Mouse (Mus musculus) heart, embryonic 13.5 days (tissue): ENCODE measurements around the gene AI467606. TPM values are rescaled to one million over a fixed set of nuclear protein-coding genes. Genes with fewer than 3 reads are reported as not detected.

ENCODE experiments used
- ATAC-seq: fragments of 200-750 bp; cut with Nextera tagmentation; 2 replicates; pipeline ENCODE4 v1.8.0; 2017; ENCODE audit warnings: moderate TSS enrichment; ENCODE audit not compliant: insufficient number of reproducible peaks, low FRiP score, low TSS enrichment; ENCODE audit errors: extremely low read depth
- H3K27ac ChIP-seq: fragments of 300-500 bp; sonication (generic); replicated peaks from 2 replicates; pipeline ENCODE4 v1.5.1; 2015; ENCODE audit warnings: moderate library complexity, mild to moderate bottlenecking, inconsistent platforms
- H3K27me3 ChIP-seq: fragments of 300-500 bp; sonication (generic); replicated peaks from 2 replicates; pipeline ENCODE4 v1.6.1; 2015; ENCODE audit warnings: mild to moderate bottlenecking, inconsistent platforms
- H3K36me3 ChIP-seq: fragments of 300-500 bp; sonication (generic); 2 replicates; pipeline ENCODE4 v1.6.1; 2015; ENCODE audit warnings: mild to moderate bottlenecking, inconsistent platforms
- H3K4me1 ChIP-seq: fragments of 300-500 bp; sonication (generic); 2 replicates; pipeline ENCODE4 v1.6.1; 2015; ENCODE audit warnings: inconsistent platforms
- H3K4me2 ChIP-seq: fragments of 300-500 bp; sonication (generic); 2 replicates; pipeline ENCODE4 v1.6.1; 2015; ENCODE audit warnings: inconsistent platforms, mild to moderate bottlenecking, moderate library complexity
- H3K4me3 ChIP-seq: fragments of 300-500 bp; sonication (generic); 2 replicates; pipeline ENCODE4 v1.5.1; 2015; ENCODE audit warnings: moderate library complexity, mild to moderate bottlenecking, inconsistent platforms
- H3K9ac ChIP-seq: fragments of 300-500 bp; sonication (generic); 2 replicates; pipeline ENCODE4 v1.6.1; 2015; ENCODE audit warnings: inconsistent platforms, mild to moderate bottlenecking, moderate library complexity
- H3K9me3 ChIP-seq: fragments of 300-500 bp; sonication (generic); 2 replicates; pipeline ENCODE4 v1.6.1; 2016; ENCODE audit warnings: inconsistent platforms
- WGBS: fragments of 180-500 bp; shearing (Covaris S2); methylation state at CpG from one replicate; pipeline ENCODE4 v1.1.7; 2015; ENCODE audit warnings: mixed read lengths; 5-methylcytosine and 5-hydroxymethylcytosine counted together
- polyA plus RNA-seq: library from polyadenylated mRNA; unstranded; fragments of >200 nt; fragmentation: Nextera tagmentation; extraction: Ambion mirVana; gene quantifications from 2 replicates; pipeline ENCODE4 v1.2.1, GENCODE M21; 2015

Gene AI467606
- polyA plus RNA-seq, 1 experiment from 2014 or later: 1.1 TPM

DNA sequence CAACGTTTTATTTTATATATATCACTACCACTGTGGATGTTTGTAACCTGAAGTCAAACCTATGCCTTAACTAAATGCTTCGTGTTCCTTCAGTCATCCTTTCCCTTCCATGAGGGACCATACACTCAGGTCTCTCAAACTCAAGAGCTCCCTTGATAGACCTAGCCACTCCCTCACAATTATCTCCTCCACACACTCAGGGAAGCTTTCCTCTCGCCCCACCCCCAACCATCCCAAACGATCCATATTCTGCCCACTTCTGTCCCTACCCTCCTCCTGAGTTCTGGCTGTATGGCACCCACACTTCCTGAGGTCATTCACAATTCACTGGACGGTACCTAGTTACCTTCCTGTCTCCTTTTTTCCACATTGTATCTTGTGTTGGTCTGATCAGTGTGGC is 7.4 kb downstream of the AI467606 start:
- no peak for ATAC-seq
- H3K4me3 ChIP-seq: no peak overlapping the region

GRCm38 (mm10) chr7:127098950-127099349 is 7.8 kb downstream of the AI467606 start:
- Histone ChIP-seq H3K9me3 (no peaks in the 10 kb centered on the region), H3K4me2 (no peak overlapping the region), H3K4me1 (no peaks in the 10 kb centered on the region), H3K27me3 (no peaks in the 10 kb centered on the region), H3K4me3 (no peak overlapping the region), H3K9ac (no peak overlapping the region), H3K36me3 (no peaks in the 10 kb centered on the region), H3K27ac (no peak overlapping the region)
- no peak for ATAC-seq
- WGBS: 85% methylated on average over 4 of the region's 4 CpGs

More for the DNA sequence above, 7.4 kb downstream of the AI467606 start:
- no peaks in the 10 kb centered on the region for H3K27me3 ChIP-seq
- no peaks in the 10 kb centered on the region for H3K36me3 ChIP-seq
- H3K9me3 ChIP-seq: no peaks in the 10 kb centered on the region
- H3K9ac ChIP-seq: no peak overlapping the region
- H3K27ac ChIP-seq: no peak overlapping the region
- no peaks in the 10 kb centered on the region for H3K4me1 ChIP-seq
- WGBS: 78% methylated on average over 5 of the region's 5 CpGs
- no peak overlapping the region for H3K4me2 ChIP-seq

DNA sequence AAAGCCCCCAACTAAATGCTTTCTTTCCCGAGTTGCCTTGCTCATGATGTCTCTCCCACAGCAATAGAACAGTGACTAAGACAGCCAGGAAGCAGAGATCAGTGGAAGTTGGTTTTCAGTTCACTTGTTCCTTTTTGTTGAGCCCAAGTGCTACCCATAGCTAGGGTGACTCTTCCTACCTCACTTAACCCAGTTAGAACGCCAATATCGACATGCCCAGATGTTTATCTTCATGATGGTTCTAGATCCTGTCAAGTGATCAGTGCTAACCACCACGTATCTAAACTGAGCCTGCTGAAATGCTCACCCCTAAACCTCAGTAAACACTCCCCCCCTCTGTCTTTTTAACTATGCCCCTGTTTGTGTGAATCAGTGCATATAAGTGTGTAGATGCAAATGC is 8.4 kb downstream of the AI467606 start:
- Histone ChIP-seq H3K27me3 (no peaks in the 10 kb centered on the region), H3K9ac (no peak overlapping the region), H3K4me1 (no peaks in the 10 kb centered on the region; the same call in 1 of the 2 replicates), H3K9me3 (no peaks in the 10 kb centered on the region), H3K4me2 (no peak overlapping the region), H3K27ac (no peak overlapping the region), H3K36me3 (no peaks in the 10 kb centered on the region), H3K4me3 (no peak overlapping the region)
- 79% methylated on average over 4 of the region's 4 CpGs for WGBS
- ATAC-seq: no peak

DNA sequence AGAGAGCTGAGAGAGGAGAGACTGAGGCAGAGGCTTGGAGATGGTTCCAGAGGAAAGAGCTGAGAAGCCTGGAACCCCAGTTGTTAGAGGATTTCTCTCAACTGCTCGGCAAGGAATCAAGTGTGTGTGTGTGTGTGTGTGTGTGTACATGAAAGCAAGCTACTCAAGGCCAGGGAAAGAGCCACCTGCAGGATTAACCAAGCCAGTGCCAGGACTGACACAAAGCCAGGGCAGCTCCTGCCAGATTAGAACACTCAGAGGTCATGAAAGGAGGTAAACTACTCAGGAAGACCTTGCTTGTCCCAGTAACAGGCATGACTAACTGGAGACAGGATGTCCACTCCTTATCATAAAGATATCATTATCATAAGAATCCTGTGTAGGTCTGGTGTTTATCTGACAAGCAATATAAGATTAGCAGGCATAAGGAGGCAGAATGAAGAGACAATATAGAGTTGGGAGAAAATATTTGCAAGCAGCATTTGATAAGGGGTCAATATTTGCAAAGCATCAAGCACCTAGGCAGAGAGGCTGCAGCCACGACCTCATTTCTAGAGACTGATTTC is 10.4 kb downstream of the AI467606 start:
- H3K9me3 ChIP-seq: no peaks in the 10 kb centered on the region
- ATAC-seq: no peak
- peak overlapping the region; percentile 24; the same call in 1 of the 2 replicates for H3K9ac ChIP-seq
- no peaks in the 10 kb centered on the region for H3K36me3 ChIP-seq
- H3K27ac ChIP-seq: no peak overlapping the region
- WGBS: 6% methylated on average over 2 of the region's 2 CpGs
- no peak overlapping the region for H3K4me2 ChIP-seq
- no peaks in the 10 kb centered on the region; the same call in 1 of the 2 replicates for H3K4me1 ChIP-seq
- peaks cover 11% of the 10 kb centered on the region; the same call in 1 of the 2 replicates for H3K27me3 ChIP-seq
- no peak overlapping the region for H3K4me3 ChIP-seq

GRCm38 (mm10) chr7:127102148-127102547 is 11.0 kb downstream of the AI467606 start:
- Histone ChIP-seq H3K27me3 (peaks cover 14% of the 10 kb centered on the region), H3K4me3 (no peak overlapping the region), H3K9me3 (no peaks in the 10 kb centered on the region), H3K36me3 (no peaks in the 10 kb centered on the region), H3K4me1 (no peaks in the 10 kb centered on the region; the same call in 1 of the 2 replicates), H3K9ac (0 out of 2 replicates have a peak overlapping the region, but pooled peaks have one; percentile 24), H3K27ac (no peak overlapping the region), H3K4me2 (no peak overlapping the region)
- 58% methylated on average over 6 of the region's 6 CpGs for WGBS
- no peak for ATAC-seq

DNA sequence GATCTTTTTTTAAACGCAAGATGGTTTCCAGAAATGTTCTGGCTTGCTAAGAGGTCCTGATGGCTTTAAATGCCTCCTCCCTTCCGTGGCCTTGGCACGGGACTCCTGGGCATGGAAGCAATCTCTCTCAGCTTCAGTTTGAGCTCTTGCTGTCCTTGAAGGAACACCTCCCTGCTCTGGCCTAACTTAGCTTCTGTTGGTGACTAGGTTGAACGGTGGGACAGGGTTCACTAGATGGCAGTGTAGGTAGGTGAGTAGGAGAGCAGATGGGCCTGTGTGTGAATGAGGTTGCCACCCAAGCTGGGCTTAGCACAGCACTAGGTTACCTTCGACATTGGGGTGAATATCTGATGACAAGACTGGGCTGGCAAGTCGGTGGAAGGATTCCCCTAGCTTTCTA is 12.8 kb downstream of the AI467606 start:
- Histone ChIP-seq H3K27ac (no peak overlapping the region), H3K4me3 (no peak overlapping the region)
- 56% methylated on average over 6 of the region's 6 CpGs for WGBS

DNA sequence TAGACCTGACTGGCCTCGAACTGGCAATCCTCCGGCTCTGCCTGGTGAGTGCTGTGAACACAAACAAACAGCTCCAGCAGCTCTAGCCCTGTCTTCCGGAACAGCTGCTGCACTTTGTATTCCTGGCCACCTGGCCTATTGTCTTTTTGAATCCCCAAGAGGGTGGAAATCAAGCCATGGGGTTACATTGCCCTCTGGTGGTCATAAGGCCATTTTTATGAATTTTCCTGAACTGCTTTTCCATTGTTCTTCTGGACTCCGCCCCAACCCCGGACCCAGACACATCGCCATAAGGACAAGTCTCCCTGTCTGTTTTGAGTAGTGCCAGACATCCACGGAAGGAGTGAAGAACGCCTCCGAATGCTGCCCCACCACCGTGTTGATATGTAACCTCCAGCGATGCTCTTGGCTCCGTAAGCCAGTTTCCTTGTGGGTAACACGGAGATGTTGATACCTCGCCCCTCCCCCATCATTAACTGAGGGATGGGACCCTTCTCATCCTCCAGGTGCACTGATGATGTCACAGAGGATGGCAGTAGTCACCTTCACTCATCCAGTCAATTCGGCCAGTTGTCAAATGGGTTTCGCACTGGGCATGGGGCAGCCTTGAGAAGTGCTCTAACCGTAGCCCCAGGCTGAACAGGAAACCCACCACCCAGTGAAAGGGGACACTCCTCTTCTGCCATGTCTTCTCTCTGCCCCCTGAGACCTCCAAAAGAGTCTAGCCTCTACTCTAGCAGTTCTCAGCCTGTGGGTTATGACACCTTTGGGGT is 13.6 kb downstream of the AI467606 start:
- Histone ChIP-seq H3K36me3 (no peaks in the 10 kb centered on the region), H3K4me2 (peak overlapping the region; percentile 72), H3K9ac (peak overlapping the region; percentile 80), H3K27ac (no peak overlapping the region), H3K27me3 (peaks cover 32% of the 10 kb centered on the region), H3K4me3 (peak overlapping the region; percentile 47), H3K4me1 (no peaks in the 10 kb centered on the region; the same call in 1 of the 2 replicates), H3K9me3 (no peaks in the 10 kb centered on the region)
- 13% methylated on average over 17 of the region's 17 CpGs for WGBS
- ATAC-seq: no peak

More for the DNA sequence above, 12.8 kb downstream of the AI467606 start:
- Histone ChIP-seq H3K4me2 (no peak overlapping the region), H3K9me3 (no peaks in the 10 kb centered on the region), H3K4me1 (no peaks in the 10 kb centered on the region; the same call in 1 of the 2 replicates), H3K27me3 (peaks cover 29% of the 10 kb centered on the region), H3K9ac (0 out of 2 replicates have a peak overlapping the region, but pooled peaks have one; percentile 6), H3K36me3 (no peaks in the 10 kb centered on the region)
- ATAC-seq: no peak

GRCm38 (mm10) chr7:127105551-127105950 is 14.4 kb downstream of the AI467606 start:
- peaks cover 32% of the 10 kb centered on the region for H3K27me3 ChIP-seq
- 71% methylated on average over 7 of the region's 7 CpGs for WGBS
- no peaks in the 10 kb centered on the region for H3K9me3 ChIP-seq
- no peak overlapping the region for H3K4me3 ChIP-seq
- no peak overlapping the region for H3K27ac ChIP-seq
- ATAC-seq: no peak
- H3K9ac ChIP-seq: no peak overlapping the region
- H3K4me1 ChIP-seq: no peaks in the 10 kb centered on the region; the same call in 1 of the 2 replicates
- no peaks in the 10 kb centered on the region for H3K36me3 ChIP-seq
- H3K4me2 ChIP-seq: no peak overlapping the region

- H3K27me3 ChIP-seq: peaks cover 38% of the 10 kb centered on the region
- 40% methylated on average over 18 of the region's 18 CpGs for WGBS
Measured at GRCm38 (mm10) chr7:127110239-127111007, 19.3 kb downstream of the AI467606 start.

GRCm38 (mm10) chr7:127111461-127111860 is 20.3 kb downstream of the AI467606 start:
- Histone ChIP-seq H3K4me1 (peaks cover 4% of the 10 kb centered on the region; the same call in 1 of the 2 replicates), H3K4me2 (no peak overlapping the region), H3K4me3 (no peak overlapping the region), H3K27ac (no peak overlapping the region), H3K36me3 (no peaks in the 10 kb centered on the region), H3K9ac (no peak overlapping the region), H3K27me3 (peaks cover 30% of the 10 kb centered on the region), H3K9me3 (no peaks in the 10 kb centered on the region)
- WGBS: 37% methylated on average over 5 of the region's 6 CpGs
- ATAC-seq: no peak

More at GRCm38 (mm10) chr7:127110239-127111007, 19.3 kb downstream of the AI467606 start:
- Histone ChIP-seq H3K4me1 (peaks cover 4% of the 10 kb centered on the region; the same call in 1 of the 2 replicates), H3K4me2 (no peak overlapping the region), H3K4me3 (no peak overlapping the region), H3K36me3 (no peaks in the 10 kb centered on the region), H3K9ac (0 out of 2 replicates have a peak overlapping the region, but pooled peaks have one; percentile 5), H3K27ac (no peak overlapping the region), H3K9me3 (no peaks in the 10 kb centered on the region)
- ATAC-seq: no peak
